Mouse (Mus musculus) c-Kit-negative CD71-positive TER-119-positive erythroid progenitor cells, embryonic 14.5 days (primary cell): ENCODE data around the gene Gm11027.

Experiments used
- DNase-seq: peaks from one replicate; pipeline ENCODE4 v3.0.0-alpha.2; 2013; ENCODE audit warnings: low read depth, low spot score

Gene Gm11027

GRCm38 (mm10) chr12:116279181-116279580 is 4.0 kb downstream of the Gm11027 start:
- no peak for DNase-seq

GRCm38 (mm10) chr12:116280149-116280652 is 5.0 kb downstream of the Gm11027 start:
- DNase-seq = no peak

- DNase-seq = peak; percentile 80
Measured at GRCm38 (mm10) chr12:116280653-116281364, 5.6 kb downstream of the Gm11027 start, which contains the start of gene Esyt2. TSS of gene Esyt2 (plus strand) at chr12:116281196.

GRCm38 (mm10) chr12:116281427-116282281 is 6.5 kb downstream of the Gm11027 start:
- DNase-seq = peak; percentile 47

GRCm38 (mm10) chr12:116282856-116283255 is 7.7 kb downstream of the Gm11027 start:
- no peak for DNase-seq

- no peak for DNase-seq
Measured at GRCm38 (mm10) chr12:116283511-116283910, 8.3 kb downstream of the Gm11027 start.

- DNase-seq = no peak
Measured at GRCm38 (mm10) chr12:116293185-116293584, 18.0 kb downstream of the Gm11027 start.

GRCm38 (mm10) chr12:116293599-116294292 is 18.6 kb downstream of the Gm11027 start:
- no peak for DNase-seq

GRCm38 (mm10) chr12:116299906-116300305 is 24.7 kb downstream of the Gm11027 start:
- DNase-seq = no peak

- DNase-seq = no peak
Measured at GRCm38 (mm10) chr12:116302181-116302580, 27.0 kb downstream of the Gm11027 start.

- DNase-seq = no peak
Measured at GRCm38 (mm10) chr12:116306042-116306441, 30.9 kb downstream of the Gm11027 start.

GRCm38 (mm10) chr12:116307870-116308269 is 32.7 kb downstream of the Gm11027 start:
- DNase-seq = no peak

- DNase-seq = no peak
Measured at GRCm38 (mm10) chr12:116308612-116309011, 33.4 kb downstream of the Gm11027 start.

GRCm38 (mm10) chr12:116313816-116314215 is 38.6 kb downstream of the Gm11027 start:
- DNase-seq = no peak

GRCm38 (mm10) chr12:116315498-116315897 is 40.3 kb downstream of the Gm11027 start:
- DNase-seq = no peak

- no peak for DNase-seq
Measured at GRCm38 (mm10) chr12:116317818-116318217, 42.6 kb downstream of the Gm11027 start.
